Mouse (Mus musculus): Measurements from ENCODE around the gene Babam2. TPM values are rescaled to one million over a fixed set of nuclear protein-coding genes. Genes with fewer than 3 reads are reported as not detected.

The Babam2 gene
- polyA plus RNA-seq, 1 experiment from 2014 or later = 62.9 TPM

DNA sequence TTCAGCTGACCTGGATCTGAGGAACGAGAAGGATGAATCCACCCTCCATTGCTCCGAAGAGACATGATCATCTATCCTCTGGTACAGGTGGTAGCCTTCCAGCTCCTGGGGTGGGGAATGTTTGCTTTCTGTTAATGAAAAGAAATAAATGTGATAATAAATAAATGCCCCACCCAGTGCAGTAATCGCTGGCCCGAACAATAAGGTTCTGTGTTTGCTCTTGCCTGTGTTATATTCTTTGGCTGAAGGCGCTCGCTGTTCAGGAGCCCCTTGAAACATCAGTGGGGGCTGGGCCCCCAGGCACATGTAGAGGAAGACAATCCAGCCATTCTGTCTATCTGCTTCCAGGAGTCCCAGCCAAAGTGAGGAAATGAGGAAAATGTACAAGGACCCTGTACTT is 427.5 kb downstream of the Babam2 start:
- 0 out of 2 replicates have a peak, but pooled peaks have one; percentile 20 for ATAC-seq (ENCODE audit: insufficient number of reproducible peaks, insufficient read depth, low FRiP score, low read depth)
- no peak overlapping the region for H3K27ac ChIP-seq (ENCODE audit: low read length)
- 64% methylated on average over 6 of the region's 6 CpGs for WGBS

DNA sequence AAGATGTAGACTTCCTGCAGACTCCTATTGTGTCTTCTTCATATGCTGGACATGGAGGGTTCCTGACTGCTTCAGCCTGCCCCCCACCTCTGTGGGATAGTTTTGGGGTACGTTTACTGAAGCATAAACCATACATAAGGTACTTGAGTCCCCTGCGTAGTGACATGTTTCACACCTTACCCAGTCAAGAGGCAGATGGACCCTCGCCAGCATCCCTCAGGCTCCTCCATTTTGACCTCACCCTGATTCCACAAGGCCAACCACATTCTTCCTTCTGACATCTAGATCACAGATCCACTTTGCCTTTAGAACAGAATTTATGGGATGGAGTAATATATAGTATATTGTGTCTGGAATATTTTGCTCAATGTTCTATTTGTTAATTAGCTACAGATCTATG is 429.7 kb downstream of the Babam2 start:
- no peak overlapping the region for H3K27ac ChIP-seq (ENCODE audit: low read length)
- H3K9me3 ChIP-seq (ENCODE audit: control insufficient read depth, low read depth, low read length) = no peaks in the 10 kb centered on the region
- no peak for ATAC-seq (ENCODE audit: insufficient number of reproducible peaks, insufficient read depth, low FRiP score, low read depth)
- 73% methylated on average over 3 of the region's 3 CpGs for WGBS
- H3K27me3 ChIP-seq (ENCODE audit: control insufficient read depth, insufficient read depth, low read length) = no peaks in the 10 kb centered on the region
- H3K4me1 ChIP-seq (ENCODE audit: control insufficient read depth, insufficient read depth, low read length) = peaks cover 1% of the 10 kb centered on the region; the same call in 1 of the 2 replicates
- H3K9ac ChIP-seq (replicated peaks; ENCODE audit: low read depth, low read length) = no peak overlapping the region
- H3K4me2 ChIP-seq (replicated peaks; ENCODE audit: low read depth, low read length) = no peak overlapping the region
- no peaks in the 10 kb centered on the region for H3K36me3 ChIP-seq (ENCODE audit: control insufficient read depth, insufficient read depth, low read length)
- H3K4me3 ChIP-seq (ENCODE audit: low read depth, low read length) = no peak overlapping the region

More for the DNA sequence above, 427.5 kb downstream of the Babam2 start:
- Histone ChIP-seq H3K27me3 (ENCODE audit: control insufficient read depth, insufficient read depth, low read length) (no peaks in the 10 kb centered on the region), H3K4me3 (ENCODE audit: low read depth, low read length) (no peak overlapping the region), H3K9ac (replicated peaks; ENCODE audit: low read depth, low read length) (no peak overlapping the region), H3K36me3 (ENCODE audit: control insufficient read depth, insufficient read depth, low read length) (no peaks in the 10 kb centered on the region), H3K4me1 (ENCODE audit: control insufficient read depth, insufficient read depth, low read length) (no peaks in the 10 kb centered on the region; the same call in 1 of the 2 replicates), H3K9me3 (ENCODE audit: control insufficient read depth, low read depth, low read length) (no peaks in the 10 kb centered on the region), H3K4me2 (replicated peaks; ENCODE audit: low read depth, low read length) (no peak overlapping the region)

DNA sequence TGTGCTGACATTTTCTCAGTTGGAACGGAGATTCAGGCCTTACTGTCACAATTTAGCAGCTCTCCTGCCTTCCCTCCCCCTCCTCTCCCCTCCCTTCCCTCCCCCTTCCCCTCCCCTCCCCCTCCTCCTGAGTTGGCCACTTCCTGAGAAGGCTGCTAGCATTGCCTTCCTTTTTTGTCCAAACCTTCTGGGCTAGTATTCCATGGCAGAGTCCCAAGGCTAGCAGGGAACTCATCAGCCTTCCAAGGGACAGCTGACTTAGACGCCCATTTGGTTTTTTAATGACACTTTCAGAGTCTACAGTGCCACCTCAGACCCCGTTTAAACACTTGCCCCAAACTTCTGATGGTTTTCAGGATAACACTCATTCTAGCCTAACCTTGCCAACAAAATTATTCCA is 430.4 kb downstream of the Babam2 start:
- Histone ChIP-seq H3K27me3 (ENCODE audit: control insufficient read depth, insufficient read depth, low read length) (no peaks in the 10 kb centered on the region), H3K27ac (ENCODE audit: low read length) (no peak overlapping the region), H3K4me3 (ENCODE audit: low read depth, low read length) (no peak overlapping the region), H3K36me3 (ENCODE audit: control insufficient read depth, insufficient read depth, low read length) (no peaks in the 10 kb centered on the region), H3K4me2 (replicated peaks; ENCODE audit: low read depth, low read length) (no peak overlapping the region), H3K4me1 (ENCODE audit: control insufficient read depth, insufficient read depth, low read length) (peaks cover 5% of the 10 kb centered on the region), H3K9me3 (ENCODE audit: control insufficient read depth, low read depth, low read length) (no peaks in the 10 kb centered on the region), H3K9ac (replicated peaks; ENCODE audit: low read depth, low read length) (no peak overlapping the region)
- no peak for ATAC-seq (ENCODE audit: insufficient number of reproducible peaks, insufficient read depth, low FRiP score, low read depth)
- WGBS = 50% methylated on average over 3 of the region's 3 CpGs

DNA sequence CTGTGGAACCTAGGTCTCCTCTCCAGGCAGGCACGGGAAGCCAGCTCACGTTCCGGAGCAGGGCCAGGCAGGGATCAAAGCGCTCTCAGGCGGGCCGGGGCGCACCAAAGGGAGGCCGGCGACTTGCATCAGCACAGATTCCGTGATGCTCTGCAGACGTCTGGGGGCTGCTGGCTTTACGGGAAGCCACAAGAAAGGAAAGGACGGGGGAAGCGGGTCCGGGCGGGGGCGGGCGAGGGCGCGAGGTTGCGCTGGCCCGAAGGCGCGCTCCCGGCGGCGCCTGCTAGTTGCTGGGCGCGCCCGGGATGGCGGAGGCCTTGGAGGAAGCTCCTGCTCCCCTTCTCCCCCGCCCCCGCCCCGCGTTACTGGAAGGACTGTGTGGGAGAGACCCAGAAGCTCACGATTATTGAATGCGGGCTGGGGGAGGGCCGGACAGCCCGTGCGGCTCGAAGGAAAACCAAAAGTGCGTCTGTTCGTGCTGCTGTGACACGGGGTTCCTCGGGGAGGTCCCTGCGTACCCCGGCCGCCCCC is 435.6 kb downstream of the Babam2 start:
- Histone ChIP-seq H3K27ac (ENCODE audit: low read length) (peak overlapping the region; percentile 100), H3K4me2 (replicated peaks; ENCODE audit: low read depth, low read length) (peak overlapping the region; percentile 72), H3K9ac (replicated peaks; ENCODE audit: low read depth, low read length) (peak overlapping the region; percentile 69), H3K4me3 (ENCODE audit: low read depth, low read length) (peak overlapping the region; percentile 84), H3K36me3 (ENCODE audit: control insufficient read depth, insufficient read depth, low read length) (no peaks in the 10 kb centered on the region), H3K9me3 (ENCODE audit: control insufficient read depth, low read depth, low read length) (no peaks in the 10 kb centered on the region), H3K27me3 (ENCODE audit: control insufficient read depth, insufficient read depth, low read length) (no peaks in the 10 kb centered on the region), H3K4me1 (ENCODE audit: control insufficient read depth, insufficient read depth, low read length) (peaks cover 12% of the 10 kb centered on the region; the same call in 1 of the 2 replicates)
- peak; percentile 35 for ATAC-seq (ENCODE audit: insufficient number of reproducible peaks, insufficient read depth, low FRiP score, low read depth)
- under 1% methylated on average over 47 of the region's 48 CpGs for WGBS

DNA sequence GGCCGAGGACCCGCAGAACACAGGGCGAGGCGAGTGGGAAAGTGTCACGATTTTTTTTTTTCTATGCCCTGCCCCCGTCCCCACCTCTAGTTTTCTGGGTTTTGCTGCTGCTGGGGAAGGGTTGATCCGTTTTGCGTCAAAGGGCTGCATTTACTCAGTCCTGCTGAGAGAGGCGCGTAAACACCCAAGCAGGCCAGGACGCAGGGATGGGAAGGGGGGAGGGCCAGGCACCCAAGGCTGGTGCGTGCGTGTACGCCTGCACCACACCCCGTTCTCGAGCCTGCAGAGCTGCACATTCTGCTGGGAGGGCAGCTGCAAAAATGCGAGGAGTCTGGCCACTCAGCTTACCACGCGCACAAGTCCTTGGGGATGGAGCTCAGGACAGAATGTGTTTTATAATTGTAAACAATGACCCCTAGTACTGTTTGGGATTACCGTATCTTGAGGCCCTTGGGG is 436.1 kb downstream of the Babam2 start:
- Histone ChIP-seq H3K4me3 (ENCODE audit: low read depth, low read length) (peak overlapping the region; percentile 84), H3K4me2 (replicated peaks; ENCODE audit: low read depth, low read length) (peak overlapping the region; percentile 72), H3K36me3 (ENCODE audit: control insufficient read depth, insufficient read depth, low read length) (no peaks in the 10 kb centered on the region), H3K9me3 (ENCODE audit: control insufficient read depth, low read depth, low read length) (no peaks in the 10 kb centered on the region), H3K9ac (replicated peaks; ENCODE audit: low read depth, low read length) (peak overlapping the region; percentile 69), H3K4me1 (ENCODE audit: control insufficient read depth, insufficient read depth, low read length) (peaks cover 12% of the 10 kb centered on the region; the same call in 1 of the 2 replicates), H3K27me3 (ENCODE audit: control insufficient read depth, insufficient read depth, low read length) (no peaks in the 10 kb centered on the region), H3K27ac (ENCODE audit: low read length) (peak overlapping the region; percentile 100)
- under 1% methylated on average over 20 of the region's 20 CpGs for WGBS
- peak; percentile 38; the same call in 1 of the 2 replicates for ATAC-seq (ENCODE audit: insufficient number of reproducible peaks, insufficient read depth, low FRiP score, low read depth)

DNA sequence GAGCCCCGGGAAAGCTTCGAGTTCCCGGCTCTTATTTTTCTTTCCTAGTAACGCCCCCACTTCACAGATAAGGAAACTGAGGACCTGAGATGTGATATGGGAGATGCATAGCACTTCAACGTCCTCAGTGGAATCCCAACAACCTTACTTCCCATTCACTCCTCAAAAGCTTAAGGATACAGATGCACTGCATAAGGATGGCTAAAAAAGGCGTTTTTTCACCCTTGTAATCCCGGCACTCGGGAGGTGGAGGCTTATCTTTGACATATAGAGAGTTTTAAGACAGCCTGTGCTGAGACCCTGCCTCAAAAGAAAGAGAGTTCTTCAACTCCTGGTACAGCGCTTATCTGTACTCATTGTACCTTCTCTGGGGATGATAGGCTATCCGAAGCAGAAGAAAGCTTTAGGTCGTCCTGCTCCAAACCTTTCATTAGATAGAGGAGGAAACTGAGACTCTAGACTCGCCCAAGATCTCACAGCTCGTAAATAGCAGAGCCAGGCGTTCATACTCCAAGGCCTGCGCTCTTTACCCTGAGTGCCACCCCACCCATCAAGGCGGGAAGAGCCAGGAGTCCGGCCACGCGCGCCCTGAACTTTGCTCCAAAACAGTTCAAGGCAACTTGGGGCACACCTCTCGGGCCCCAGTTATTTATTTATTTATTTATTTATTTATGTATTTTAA is 436.7 kb downstream of the Babam2 start:
- Histone ChIP-seq H3K36me3 (ENCODE audit: control insufficient read depth, insufficient read depth, low read length) (no peaks in the 10 kb centered on the region), H3K9me3 (ENCODE audit: control insufficient read depth, low read depth, low read length) (no peaks in the 10 kb centered on the region), H3K9ac (replicated peaks; ENCODE audit: low read depth, low read length) (peak overlapping the region; percentile 69), H3K4me1 (ENCODE audit: control insufficient read depth, insufficient read depth, low read length) (peaks cover 12% of the 10 kb centered on the region; the same call in 1 of the 2 replicates), H3K27me3 (ENCODE audit: control insufficient read depth, insufficient read depth, low read length) (no peaks in the 10 kb centered on the region), H3K4me2 (replicated peaks; ENCODE audit: low read depth, low read length) (peak overlapping the region; percentile 72), H3K4me3 (ENCODE audit: low read depth, low read length) (peak overlapping the region; percentile 84), H3K27ac (ENCODE audit: low read length) (peak overlapping the region; percentile 100)
- 7% methylated on average over 21 of the region's 21 CpGs for WGBS
- ATAC-seq (ENCODE audit: insufficient number of reproducible peaks, insufficient read depth, low FRiP score, low read depth) = no peak

Small RNA genes within 50 kb of the gene (microRNA-seq; reads per million reads assigned to microRNA genes)
- not detected for gene Mir3473e

Other genes with a start within 250 kb of the Babam2 start
- gene Zfp512, start 245.3 kb upstream of the Babam2 start, polyA plus RNA-seq (2014; fragmentation: Nextera tagmentation; extraction: Ambion mirVana) = 51.8 and 55.5 TPM in 2 replicates
- not detected in 2 replicates for gene 4930548H24Rik, start 211.9 kb upstream of the Babam2 start, polyA plus RNA-seq (2014; fragmentation: Nextera tagmentation; extraction: Ambion mirVana)
- gene Gpn1, start 202.9 kb upstream of the Babam2 start, polyA plus RNA-seq (2014; fragmentation: Nextera tagmentation; extraction: Ambion mirVana) = 54.2 and 66.3 TPM in 2 replicates
- 30.5 and 35.5 TPM in 2 replicates for gene Slc4a1ap, start 170.7 kb upstream of the Babam2 start, polyA plus RNA-seq (2014; fragmentation: Nextera tagmentation; extraction: Ambion mirVana)
- gene Supt7l, start 169.9 kb upstream of the Babam2 start, polyA plus RNA-seq (2014; fragmentation: Nextera tagmentation; extraction: Ambion mirVana) = 20.7 and 21.4 TPM in 2 replicates
- 301 and 326 TPM in 2 replicates for gene Mrpl33, start 100.7 kb upstream of the Babam2 start, polyA plus RNA-seq (2014; fragmentation: Nextera tagmentation; extraction: Ambion mirVana)
- gene Rbks, start 57 bp upstream of the Babam2 start, polyA plus RNA-seq (2014; fragmentation: Nextera tagmentation; extraction: Ambion mirVana) = 2.2 and 3.3 TPM in 2 replicates